Mouse (Mus musculus): ENCODE data around the gene Atp5l.

- no peak for TF ChIP-seq CTCF (IDR thresholded peaks at IDR 0.05; ENCODE audit: insufficient read depth, low read length)
- no peak for TF ChIP-seq POLR2A (IDR thresholded peaks at IDR 0.05; ENCODE audit: borderline replicate concordance, extremely low read depth, low read depth, low read length)
Measured at GRCm38 (mm10) chr9:44890122-44890521, 30.4 kb downstream of the Atp5l start.

All from lung, adult 2 months (tissue).